Mouse (Mus musculus): ENCODE results near the gene Hydin. TPM values are rescaled to one million over a fixed set of nuclear protein-coding genes. Genes with fewer than 3 reads are reported as not detected.
"Not testable (repeated sequence)": the region's sequence is repeated elsewhere in the genome, so short reads cannot be mapped to it uniquely, and the experiment has no call there.

Hydin gene
- polyA plus RNA-seq, 1 experiment from 2014 or later, result 0.08 TPM

DNA sequence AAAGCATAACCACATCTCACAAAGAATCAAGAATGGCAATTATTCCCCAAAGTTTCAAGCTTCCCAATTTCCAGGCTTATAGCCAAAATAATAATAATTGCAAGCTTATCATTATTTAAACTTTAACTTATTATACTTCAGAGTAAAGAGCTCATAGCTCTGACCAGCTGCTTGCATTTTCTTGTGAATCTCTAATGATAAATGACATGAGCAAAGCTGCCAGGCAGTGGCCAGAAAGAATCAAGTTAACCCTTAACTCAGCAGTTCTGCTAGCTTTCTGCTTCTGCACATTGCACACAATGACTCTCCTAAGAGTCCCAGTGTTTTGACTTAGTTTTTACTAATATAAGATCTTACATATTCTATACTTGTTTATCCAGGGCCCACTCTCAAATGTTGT is 285.3 kb downstream of the Hydin start:
- H3K9ac ChIP-seq (ENCODE audit: low read length); H3K36me3 ChIP-seq (ENCODE audit: control insufficient read depth, insufficient read depth, low read length); H3K27ac ChIP-seq (replicated peaks in 1 of 2; ENCODE audit: control insufficient read depth in 1 of 2, insufficient read depth in 1 of 2, low read depth in 2 of 2, low read length in 2 of 2); H3K4me2 ChIP-seq (ENCODE audit: low read length); ATAC-seq (ENCODE audit: insufficient number of reproducible peaks, insufficient read depth, low FRiP score, low read depth); H3K4me1 ChIP-seq (ENCODE audit: control insufficient read depth in 2 of 2, insufficient read depth in 2 of 2, low read length in 2 of 2); H3K27me3 ChIP-seq (ENCODE audit: control insufficient read depth, insufficient read depth, low read length); H3K9me3 ChIP-seq (ENCODE audit: control insufficient read depth, low read length); H3K4me3 ChIP-seq (ENCODE audit: control insufficient read depth in 1 of 2, insufficient read depth in 1 of 2, low read depth in 1 of 2, low read length in 2 of 2): not testable (repeated sequence)

- no peak overlapping the region for H3K9ac ChIP-seq (ENCODE audit: low read length)
- no peak overlapping the region for H3K4me2 ChIP-seq (ENCODE audit: low read length)
- H3K27me3 ChIP-seq (ENCODE audit: control insufficient read depth, insufficient read depth, low read length), result no peaks in the 10 kb centered on the region
- no peak overlapping the region for H3K27ac ChIP-seq (replicated peaks in 1 of 2; ENCODE audit: control insufficient read depth in 1 of 2, insufficient read depth in 1 of 2, low read depth in 2 of 2, low read length in 2 of 2)
- WGBS, result 70% methylated on average over 9 of the region's 9 CpGs
- no peaks in the 10 kb centered on the region for H3K4me1 ChIP-seq (ENCODE audit: control insufficient read depth in 2 of 2, insufficient read depth in 2 of 2, low read length in 2 of 2)
- no peaks in the 10 kb centered on the region for H3K36me3 ChIP-seq (ENCODE audit: control insufficient read depth, insufficient read depth, low read length)
- H3K4me3 ChIP-seq (ENCODE audit: control insufficient read depth in 1 of 2, insufficient read depth in 1 of 2, low read depth in 1 of 2, low read length in 2 of 2), result no peak overlapping the region
- ATAC-seq (ENCODE audit: insufficient number of reproducible peaks, insufficient read depth, low FRiP score, low read depth), result no peak
- H3K9me3 ChIP-seq (ENCODE audit: control insufficient read depth, low read length), result no peaks in the 10 kb centered on the region
Observed at GRCm38 (mm10) chr8:110592641-110593040, 325.9 kb downstream of the Hydin start.

- Histone ChIP-seq H3K4me1 (ENCODE audit: control insufficient read depth in 2 of 2, insufficient read depth in 2 of 2, low read length in 2 of 2) (no peaks in the 10 kb centered on the region), H3K4me3 (ENCODE audit: control insufficient read depth in 1 of 2, insufficient read depth in 1 of 2, low read depth in 1 of 2, low read length in 2 of 2) (no peak overlapping the region), H3K36me3 (ENCODE audit: control insufficient read depth, insufficient read depth, low read length) (no peaks in the 10 kb centered on the region), H3K9me3 (ENCODE audit: control insufficient read depth, low read length) (no peaks in the 10 kb centered on the region), H3K9ac (ENCODE audit: low read length) (no peak overlapping the region), H3K27me3 (ENCODE audit: control insufficient read depth, insufficient read depth, low read length) (no peaks in the 10 kb centered on the region), H3K4me2 (ENCODE audit: low read length) (no peak overlapping the region), H3K27ac (replicated peaks in 1 of 2; ENCODE audit: control insufficient read depth in 1 of 2, insufficient read depth in 1 of 2, low read depth in 2 of 2, low read length in 2 of 2) (no peak overlapping the region)
- 63% methylated on average over 6 of the region's 6 CpGs for WGBS
- no peak for ATAC-seq (ENCODE audit: insufficient number of reproducible peaks, insufficient read depth, low FRiP score, low read depth)
Observed at GRCm38 (mm10) chr8:110594164-110594563, 327.4 kb downstream of the Hydin start.

- H3K4me3 ChIP-seq (ENCODE audit: control insufficient read depth in 1 of 2, insufficient read depth in 1 of 2, low read depth in 1 of 2, low read length in 2 of 2), result no peak overlapping the region
- no peaks in the 10 kb centered on the region for H3K9me3 ChIP-seq (ENCODE audit: control insufficient read depth, low read length)
- no peaks in the 10 kb centered on the region for H3K36me3 ChIP-seq (ENCODE audit: control insufficient read depth, insufficient read depth, low read length)
- no peak overlapping the region for H3K4me2 ChIP-seq (ENCODE audit: low read length)
- no peak overlapping the region for H3K9ac ChIP-seq (ENCODE audit: low read length)
- ATAC-seq (ENCODE audit: insufficient number of reproducible peaks, insufficient read depth, low FRiP score, low read depth), result no peak
- no peaks in the 10 kb centered on the region for H3K4me1 ChIP-seq (ENCODE audit: control insufficient read depth in 2 of 2, insufficient read depth in 2 of 2, low read length in 2 of 2)
- no peak overlapping the region for H3K27ac ChIP-seq (replicated peaks in 1 of 2; ENCODE audit: control insufficient read depth in 1 of 2, insufficient read depth in 1 of 2, low read depth in 2 of 2, low read length in 2 of 2)
- 7% methylated on average over 1 of the region's 1 CpGs for WGBS
- no peaks in the 10 kb centered on the region for H3K27me3 ChIP-seq (ENCODE audit: control insufficient read depth, insufficient read depth, low read length)
Observed at GRCm38 (mm10) chr8:110604556-110604955, 337.8 kb downstream of the Hydin start.

DNA sequence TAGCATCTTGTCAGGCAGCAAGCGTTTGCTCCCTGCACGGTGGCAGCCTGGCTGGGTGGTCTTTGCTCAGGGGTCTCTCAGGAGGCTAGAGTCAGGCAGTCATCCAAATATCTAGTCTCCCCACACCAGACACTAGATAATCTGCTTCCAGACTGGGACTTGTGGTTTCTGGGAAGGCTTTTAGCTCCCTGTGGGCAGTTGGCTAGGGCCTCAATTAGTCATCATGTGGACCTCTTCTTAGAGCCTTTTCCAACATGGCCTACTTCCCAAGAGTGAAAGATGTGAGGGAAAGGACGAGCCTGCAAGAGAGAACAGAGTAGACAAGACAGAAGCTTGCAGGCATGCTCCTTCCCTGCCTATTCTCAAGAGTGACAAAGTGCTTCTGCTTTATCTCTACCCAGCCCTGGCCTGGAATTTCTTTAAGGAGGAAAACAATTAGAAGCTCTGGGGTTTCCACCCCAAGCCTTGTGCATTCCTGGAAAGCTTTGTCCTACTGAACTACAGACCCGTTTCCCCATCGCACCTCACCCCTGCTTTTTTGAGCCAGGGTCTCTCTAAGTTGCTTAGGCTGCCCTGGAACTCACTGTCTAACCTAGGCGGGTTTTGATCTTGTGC is 338.7 kb downstream of the Hydin start:
- H3K9me3 ChIP-seq (ENCODE audit: control insufficient read depth, low read length), result no peaks in the 10 kb centered on the region
- H3K27ac ChIP-seq (replicated peaks in 1 of 2; ENCODE audit: control insufficient read depth in 1 of 2, insufficient read depth in 1 of 2, low read depth in 2 of 2, low read length in 2 of 2), result no peak overlapping the region
- H3K4me3 ChIP-seq (ENCODE audit: control insufficient read depth in 1 of 2, insufficient read depth in 1 of 2, low read depth in 1 of 2, low read length in 2 of 2), result no peak overlapping the region
- 37% methylated on average over 6 of the region's 6 CpGs for WGBS
- no peaks in the 10 kb centered on the region for H3K4me1 ChIP-seq (ENCODE audit: control insufficient read depth in 2 of 2, insufficient read depth in 2 of 2, low read length in 2 of 2)
- H3K27me3 ChIP-seq (ENCODE audit: control insufficient read depth, insufficient read depth, low read length), result no peaks in the 10 kb centered on the region
- no peak for ATAC-seq (ENCODE audit: insufficient number of reproducible peaks, insufficient read depth, low FRiP score, low read depth)
- no peak overlapping the region for H3K9ac ChIP-seq (ENCODE audit: low read length)
- H3K36me3 ChIP-seq (ENCODE audit: control insufficient read depth, insufficient read depth, low read length), result no peaks in the 10 kb centered on the region
- H3K4me2 ChIP-seq (ENCODE audit: low read length), result no peak overlapping the region

DNA sequence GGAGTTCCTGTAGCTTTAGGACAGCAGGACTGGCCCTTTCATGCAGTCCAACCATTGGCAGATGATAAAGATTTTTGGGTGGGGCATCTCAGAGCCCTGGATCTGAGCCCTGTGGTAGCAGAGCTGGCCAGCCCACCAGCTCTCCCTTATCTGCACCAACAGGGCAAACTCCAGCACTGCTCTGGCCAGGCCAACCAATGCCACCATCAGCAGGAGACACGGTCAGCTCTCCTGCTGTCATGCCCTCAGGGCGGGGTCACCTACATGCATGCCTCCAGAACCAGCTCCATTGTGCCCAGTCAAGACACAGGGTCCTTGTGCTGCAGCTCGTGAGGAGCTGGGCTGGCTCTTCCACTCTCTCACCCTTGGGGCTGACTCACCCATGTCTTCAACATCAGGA is 349.0 kb downstream of the Hydin start:
- no peaks in the 10 kb centered on the region for H3K9me3 ChIP-seq (ENCODE audit: control insufficient read depth, low read length)
- H3K4me2 ChIP-seq (ENCODE audit: low read length), result no peak overlapping the region
- no peak overlapping the region for H3K9ac ChIP-seq (ENCODE audit: low read length)
- 65% methylated on average over 3 of the region's 3 CpGs for WGBS
- no peak overlapping the region for H3K27ac ChIP-seq (replicated peaks in 1 of 2; ENCODE audit: control insufficient read depth in 1 of 2, insufficient read depth in 1 of 2, low read depth in 2 of 2, low read length in 2 of 2)
- H3K36me3 ChIP-seq (ENCODE audit: control insufficient read depth, insufficient read depth, low read length), result no peaks in the 10 kb centered on the region
- ATAC-seq (ENCODE audit: insufficient number of reproducible peaks, insufficient read depth, low FRiP score, low read depth), result no peak
- no peak overlapping the region for H3K4me3 ChIP-seq (ENCODE audit: control insufficient read depth in 1 of 2, insufficient read depth in 1 of 2, low read depth in 1 of 2, low read length in 2 of 2)
- H3K4me1 ChIP-seq (ENCODE audit: control insufficient read depth in 2 of 2, insufficient read depth in 2 of 2, low read length in 2 of 2), result peaks cover 7 to 18% of the 10 kb centered on the region in 2 experiments
- no peaks in the 10 kb centered on the region; the same call in 1 of the 2 replicates for H3K27me3 ChIP-seq (ENCODE audit: control insufficient read depth, insufficient read depth, low read length)

DNA sequence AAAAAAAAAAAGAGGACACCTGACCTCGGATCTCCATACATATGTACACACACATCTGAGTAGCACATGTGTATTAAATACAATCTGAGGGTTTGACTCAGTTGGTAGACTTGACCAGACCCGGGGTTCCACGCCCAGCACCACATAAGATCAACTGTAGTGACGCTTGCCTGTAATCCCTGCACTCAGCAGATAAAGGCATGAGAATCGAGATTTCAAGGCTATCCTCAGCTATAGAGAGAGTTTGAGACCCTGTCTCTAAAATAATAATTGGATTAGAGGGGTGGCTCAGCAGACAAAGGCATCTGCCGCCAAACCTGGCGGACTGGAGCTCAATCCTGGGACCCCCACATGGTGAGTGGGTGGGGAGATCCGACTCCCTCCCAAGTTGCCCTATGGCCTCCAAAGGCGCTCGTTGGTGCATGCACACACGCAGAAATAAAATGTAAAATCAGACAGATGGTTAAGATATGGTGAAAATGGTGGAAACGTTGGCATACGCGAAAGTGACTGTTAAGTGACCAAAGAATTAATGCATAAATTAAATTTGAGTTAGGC is 351.1 kb downstream of the Hydin start:
- no peaks in the 10 kb centered on the region; the same call in 1 of the 2 replicates for H3K27me3 ChIP-seq (ENCODE audit: control insufficient read depth, insufficient read depth, low read length)
- H3K9ac ChIP-seq (ENCODE audit: low read length), result peak overlapping the region; percentile 86; the same call in 1 of the 2 replicates
- H3K4me1 ChIP-seq (ENCODE audit: control insufficient read depth in 2 of 2, insufficient read depth in 2 of 2, low read length in 2 of 2), result peaks cover 7 to 18% of the 10 kb centered on the region in 2 experiments
- 29% methylated on average over 14 of the region's 14 CpGs for WGBS
- ATAC-seq (ENCODE audit: insufficient number of reproducible peaks, insufficient read depth, low FRiP score, low read depth), result no peak
- H3K9me3 ChIP-seq (ENCODE audit: control insufficient read depth, low read length), result no peaks in the 10 kb centered on the region
- no peak overlapping the region for H3K27ac ChIP-seq (replicated peaks in 1 of 2; ENCODE audit: control insufficient read depth in 1 of 2, insufficient read depth in 1 of 2, low read depth in 2 of 2, low read length in 2 of 2)
- peak overlapping the region; percentile 84 to 94 for H3K4me3 ChIP-seq (ENCODE audit: control insufficient read depth in 1 of 2, insufficient read depth in 1 of 2, low read depth in 1 of 2, low read length in 2 of 2)
- H3K4me2 ChIP-seq (ENCODE audit: low read length), result peak overlapping the region; percentile 92
- no peaks in the 10 kb centered on the region for H3K36me3 ChIP-seq (ENCODE audit: control insufficient read depth, insufficient read depth, low read length)
